Mouse (Mus musculus) bone marrow, adult 2 months (tissue): ENCODE results near the gene Fastkd3. TPM values are rescaled to one million over a fixed set of nuclear protein-coding genes. Genes with fewer than 3 reads are reported as not detected.
A peak's percentile ranks its signal among the peaks of the same experiment; 100 is the strongest.
"Not testable (repeated sequence)": the region's sequence is repeated elsewhere in the genome, so short reads cannot be mapped to it uniquely, and the experiment has no call there.

Source experiments
- H3K27ac ChIP-seq: fragments of 200-500 bp; 2 replicates; pipeline ENCODE4 v1.5.1; 2012; ENCODE audit warnings: low read depth, mild to moderate bottlenecking, control low read depth, inconsistent platforms, low read length; ENCODE audit not compliant: control insufficient read depth, poor library complexity, insufficient read depth
- H3K4me1 ChIP-seq: fragments of 200-500 bp; 2 replicates; pipeline ENCODE4 v1.6.1; 2011; ENCODE audit warnings: low read length; ENCODE audit not compliant: control insufficient read depth, insufficient read depth
- H3K4me3 ChIP-seq: fragments of 200-500 bp; replicated peaks from 2 replicates; pipeline ENCODE3; 2011; ENCODE audit warnings: mild to moderate bottlenecking, low read depth, low read length, control low read depth; ENCODE audit not compliant: control insufficient read depth
- CTCF ChIP-seq: fragments of 200-500 bp; IDR thresholded peaks from 2 replicates; pipeline ENCODE4 v1.5.1; 2011; ENCODE audit warnings: low read length, control low read depth; ENCODE audit not compliant: control insufficient read depth, insufficient read depth
- POLR2A ChIP-seq: fragments of 200-500 bp; IDR thresholded peaks from 2 replicates; pipeline ENCODE4 v1.6.1; 2011; ENCODE audit warnings: low read depth, mild to moderate bottlenecking, control low read depth, low read length, borderline replicate concordance; ENCODE audit not compliant: control insufficient read depth
- WGBS: fragments of 180-500 bp; shearing (Covaris S2); methylation state at CpG from one replicate; pipeline ENCODE4 v1.1.7; 2018; 5-methylcytosine and 5-hydroxymethylcytosine counted together
- polyA plus RNA-seq: library from polyadenylated mRNA; stranded (reverse); fragments of >200 nt; gene quantifications from 2 replicates; pipeline ENCODE4 v1.2.4, GENCODE M21; 2011; ENCODE audit warnings: low replicate concordance; ENCODE audit not compliant: missing spikeins, insufficient read depth, insufficient read length

Gene Fastkd3
- polyA plus RNA-seq, result 8.1 and 12.9 TPM in 2 replicates

- H3K27ac ChIP-seq, result peak within 1 kb of the TSS; percentile 3; the same call in 1 of the 2 replicates
- under 1% methylated on average over 81 of the region's 81 CpGs for WGBS
- H3K4me3 ChIP-seq, result peak within 1 kb of the TSS; percentile 94
- TF ChIP-seq CTCF (no peak), POLR2A (peak; percentile 51; the same call in 1 of the 2 replicates)
- no peaks in the 10 kb centered on the region for H3K4me1 ChIP-seq
These were observed at the start of gene Fastkd3, which contains the start of gene Mtrr for GRCm38 (mm10) chr13:68581747-68582516. Fastkd3 (plus strand) TSS chr13:68582234. Mtrr (minus strand) TSS chr13:68582149.

- WGBS, result 22% methylated on average over 6 of the region's 6 CpGs
- TF ChIP-seq CTCF, result 0 out of 2 replicates have a peak, but pooled peaks have one; percentile 13
- H3K4me1 ChIP-seq, H3K4me3 ChIP-seq, H3K27ac ChIP-seq: not testable (repeated sequence)
These were observed 28.6 kb upstream of the Fastkd3 start for GRCm38 (mm10) chr13:68553391-68553790.

GRCm38 (mm10) chr13:68568110-68568509 is 13.9 kb upstream of the Fastkd3 start:
- no peak overlapping the region for H3K27ac ChIP-seq
- no peak overlapping the region for H3K4me3 ChIP-seq
- WGBS, result 89% methylated on average over 9 of the region's 9 CpGs
- no peaks in the 10 kb centered on the region for H3K4me1 ChIP-seq
- TF ChIP-seq POLR2A (no peak), CTCF (no peak)

GRCm38 (mm10) chr13:68568548-68568947 is 13.5 kb upstream of the Fastkd3 start:
- TF ChIP-seq CTCF, result no peak
- TF ChIP-seq POLR2A, result no peak
- Histone ChIP-seq H3K4me1 (no peaks in the 10 kb centered on the region), H3K4me3 (no peak overlapping the region), H3K27ac (no peak overlapping the region)
- 94% methylated on average over 11 of the region's 11 CpGs for WGBS

- Histone ChIP-seq H3K4me3 (no peak overlapping the region), H3K4me1 (no peaks in the 10 kb centered on the region), H3K27ac (no peak overlapping the region)
- TF ChIP-seq POLR2A, result no peak
- TF ChIP-seq CTCF, result peak; percentile 50
- WGBS, result 72% methylated on average over 17 of the region's 17 CpGs
These were observed 12.3 kb upstream of the Fastkd3 start for GRCm38 (mm10) chr13:68569589-68570336.

- TF ChIP-seq POLR2A, result no peak
- Histone ChIP-seq H3K27ac (no peak overlapping the region), H3K4me1 (no peaks in the 10 kb centered on the region), H3K4me3 (no peak overlapping the region)
- WGBS, result 65% methylated on average over 19 of the region's 19 CpGs
These were observed 9.8 kb upstream of the Fastkd3 start for GRCm38 (mm10) chr13:68572247-68572646.

- Histone ChIP-seq H3K27ac (no peak overlapping the region), H3K4me3 (no peak overlapping the region), H3K4me1 (no peaks in the 10 kb centered on the region)
- WGBS, result 88% methylated on average over 10 of the region's 10 CpGs
- no peak for TF ChIP-seq POLR2A
- TF ChIP-seq CTCF, result no peak
These were observed 8.8 kb upstream of the Fastkd3 start for GRCm38 (mm10) chr13:68572966-68573913.

- Histone ChIP-seq H3K27ac (no peak overlapping the region), H3K4me3 (no peak overlapping the region), H3K4me1 (no peaks in the 10 kb centered on the region)
- TF ChIP-seq CTCF, result no peak
- TF ChIP-seq POLR2A, result no peak
- 81% methylated on average over 4 of the region's 4 CpGs for WGBS
These were observed 7.6 kb upstream of the Fastkd3 start for GRCm38 (mm10) chr13:68574398-68574797.
